Mouse (Mus musculus) liver, embryonic 14.5 days (tissue): Measurements from ENCODE around the gene Gm42715.
"Not testable (repeated sequence)": the region's sequence is repeated elsewhere in the genome, so short reads cannot be mapped to it uniquely, and the experiment has no call there.

Experiments
- CTCF ChIP-seq: IDR thresholded peaks from 2 replicates; pipeline ENCODE4 v1.5.1; 2016; ENCODE audit warnings: antibody characterized with exemption, low read depth, control low read depth
- EP300 ChIP-seq: IDR thresholded peaks from 2 replicates; pipeline ENCODE4 v1.6.1; 2016; ENCODE audit warnings: antibody characterized with exemption, low read depth

- not testable (repeated sequence) for TF ChIP-seq CTCF, EP300
These were observed 31.0 kb upstream of the Gm42715 start for GRCm38 (mm10) chr7:127488364-127488763.
